Mouse (Mus musculus) spleen, adult 12 weeks (tissue): ENCODE results near the gene Rapgef3.

Source experiments
- DNase-seq: peaks from one replicate; pipeline ENCODE4 v3.0.0; 2022; ENCODE audit warnings: low spot score

Gene Rapgef3

DNA sequence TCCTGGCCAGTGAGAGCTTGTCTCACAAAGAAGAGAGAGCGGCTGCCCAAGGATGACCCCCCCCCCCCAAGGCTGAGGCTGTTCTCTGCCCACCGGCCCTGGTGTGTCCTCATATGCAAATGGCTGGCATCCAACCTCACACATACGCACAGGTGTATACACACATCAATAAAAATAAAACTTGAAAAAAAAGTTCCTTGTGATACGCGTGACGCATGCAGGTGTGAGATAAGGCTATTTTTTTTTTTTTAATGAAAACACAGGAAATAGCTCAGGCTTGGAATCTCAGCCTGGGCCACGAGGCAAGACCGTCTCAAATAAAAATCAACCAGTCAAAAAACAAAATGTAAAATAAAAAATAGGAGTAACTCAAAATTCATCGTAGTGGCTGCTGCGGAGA is 21.5 kb downstream of the Rapgef3 start:
- no peak for DNase-seq

DNA sequence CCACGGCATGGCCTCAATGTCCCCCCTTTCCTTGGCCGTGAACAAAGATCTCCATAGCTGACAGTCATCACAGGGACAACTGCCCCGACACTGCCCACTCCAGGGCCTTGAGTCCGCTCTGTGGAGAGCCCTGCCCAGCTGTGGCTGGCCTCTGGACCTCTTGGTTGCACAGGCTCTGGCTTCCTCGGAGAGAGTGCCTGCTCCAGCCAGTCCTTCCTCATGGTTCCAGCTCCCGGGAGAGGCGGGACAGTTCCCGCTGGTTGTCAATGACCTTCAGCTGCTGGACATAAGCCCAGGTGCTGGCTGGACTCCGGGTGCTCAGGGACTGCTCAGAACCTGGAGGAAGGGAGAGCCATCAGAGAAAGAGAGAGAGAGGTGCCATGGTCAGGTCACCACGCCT is 22.4 kb downstream of the Rapgef3 start:
- no peak for DNase-seq

DNA sequence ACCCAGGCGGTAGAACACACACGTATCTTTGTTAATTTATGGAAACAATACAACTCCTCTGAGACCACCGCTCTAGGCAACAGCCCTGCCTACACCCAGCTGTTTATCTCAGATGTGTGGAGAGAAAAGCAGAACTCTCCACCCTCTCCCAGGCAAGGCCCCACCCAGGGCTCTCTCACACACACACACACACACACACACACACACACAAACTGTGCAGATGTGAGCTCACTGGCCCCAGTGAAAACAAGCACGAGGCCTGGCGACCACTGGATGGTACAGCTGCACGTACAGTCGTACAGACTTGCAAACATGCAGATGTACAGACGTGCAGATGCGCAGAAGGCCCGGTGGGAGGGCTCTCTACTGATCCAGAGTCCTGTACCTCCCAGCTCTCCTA is 22.8 kb downstream of the Rapgef3 start:
- peak; percentile 35 for DNase-seq

DNA sequence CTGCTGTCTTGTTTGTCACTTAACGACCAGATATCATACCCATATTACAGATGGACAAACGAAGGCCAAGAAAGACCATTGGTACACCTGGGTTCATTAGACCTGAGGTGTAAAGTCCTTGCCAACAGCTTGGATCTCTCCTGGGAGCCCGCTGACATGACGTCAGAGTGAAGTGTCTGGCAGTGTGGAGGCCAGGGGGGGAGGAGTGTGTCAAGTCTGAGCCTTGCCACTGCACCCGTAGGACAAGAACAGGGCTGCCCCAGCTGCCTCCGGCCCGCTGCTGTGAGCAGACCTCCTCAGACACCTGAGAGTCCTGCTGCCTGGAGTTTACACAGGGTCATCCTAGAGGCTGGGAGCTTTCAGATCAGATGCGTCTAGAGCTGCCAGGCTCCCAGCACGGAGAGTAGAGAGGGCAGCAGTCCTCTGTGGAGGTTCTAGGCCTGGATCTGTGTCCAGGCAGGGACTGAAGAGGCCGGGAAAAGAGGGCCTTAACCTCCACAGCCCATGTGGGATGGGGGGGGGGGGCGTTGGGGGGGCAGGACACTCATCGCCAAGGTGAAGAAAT is 23.7 kb downstream of the Rapgef3 start:
- no peak for DNase-seq

DNA sequence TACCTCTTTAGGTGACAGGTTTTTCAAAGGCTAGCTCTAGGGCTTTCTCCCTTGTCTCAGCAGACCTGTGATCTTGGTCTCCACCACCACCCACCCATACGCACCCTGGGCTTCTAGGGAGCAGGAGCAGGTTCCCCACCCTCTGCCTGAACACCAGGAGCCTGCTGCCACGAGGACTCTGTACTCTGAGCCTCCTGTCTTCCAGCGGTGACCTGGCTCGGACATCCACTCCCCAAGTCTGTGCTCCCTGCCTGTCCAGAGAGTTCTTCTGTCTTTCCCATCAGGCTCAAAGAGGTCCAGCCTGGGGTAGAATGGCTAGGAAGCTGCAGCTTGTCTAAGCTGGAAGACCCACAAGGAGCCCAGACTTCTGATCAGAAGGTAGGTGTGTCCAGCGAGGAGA is 24.6 kb downstream of the Rapgef3 start:
- no peak for DNase-seq

DNA sequence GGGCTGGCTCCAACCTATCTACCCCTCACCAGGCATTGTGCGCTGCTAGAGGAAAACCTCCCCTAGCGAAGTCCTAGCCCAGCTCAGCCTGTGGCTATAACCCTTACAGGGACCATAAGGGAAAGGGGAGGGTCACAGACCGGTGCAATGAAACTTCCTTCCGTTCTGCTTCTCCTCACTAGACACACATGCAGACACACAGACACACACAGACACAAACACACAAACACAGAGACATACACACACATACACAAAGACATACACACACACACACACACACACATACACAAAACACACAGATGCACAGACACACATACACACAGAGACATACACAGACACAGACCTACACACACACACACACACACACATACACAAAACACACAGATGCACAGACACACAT is 25.2 kb downstream of the Rapgef3 start:
- DNase-seq, result no peak

DNA sequence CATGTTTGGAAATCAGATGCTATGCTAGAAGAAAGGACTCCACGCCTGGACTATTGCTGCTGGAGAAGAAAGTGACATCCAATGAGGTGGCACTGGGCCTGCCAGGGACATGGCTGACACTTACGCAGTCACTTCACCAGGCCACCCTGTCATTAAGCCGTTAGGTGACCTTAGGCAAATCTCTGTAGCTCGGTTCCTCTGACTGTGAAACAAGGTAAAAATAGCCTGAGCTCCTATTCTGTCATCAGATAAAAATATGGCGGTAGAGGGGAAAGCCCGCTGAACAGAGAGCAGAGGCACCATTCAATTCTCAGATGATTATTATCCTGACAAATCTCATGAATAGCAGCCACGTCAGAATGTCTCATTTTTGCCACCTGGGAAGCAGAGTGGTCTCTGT is 25.7 kb downstream of the Rapgef3 start:
- DNase-seq, result no peak

DNA sequence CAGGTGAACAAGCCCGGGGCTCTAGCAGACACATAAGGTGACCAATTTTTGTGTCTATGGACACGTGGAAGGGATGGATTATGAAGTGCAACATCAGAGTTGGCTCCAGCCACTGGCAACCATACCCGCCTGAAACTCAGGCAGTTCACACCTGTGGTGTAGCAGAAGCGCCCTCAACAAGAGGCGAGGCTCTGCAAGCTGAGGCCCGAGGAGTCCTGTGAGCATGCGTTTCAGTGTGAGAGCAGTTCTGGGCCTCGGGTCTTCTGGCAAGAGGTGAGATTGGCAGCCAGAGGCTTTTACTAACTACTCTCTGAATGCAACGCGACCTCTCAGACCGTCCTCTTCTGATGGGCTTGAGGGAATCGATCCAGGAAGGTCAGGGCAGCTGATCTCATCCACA is 26.1 kb downstream of the Rapgef3 start:
- DNase-seq, result no peak

DNA sequence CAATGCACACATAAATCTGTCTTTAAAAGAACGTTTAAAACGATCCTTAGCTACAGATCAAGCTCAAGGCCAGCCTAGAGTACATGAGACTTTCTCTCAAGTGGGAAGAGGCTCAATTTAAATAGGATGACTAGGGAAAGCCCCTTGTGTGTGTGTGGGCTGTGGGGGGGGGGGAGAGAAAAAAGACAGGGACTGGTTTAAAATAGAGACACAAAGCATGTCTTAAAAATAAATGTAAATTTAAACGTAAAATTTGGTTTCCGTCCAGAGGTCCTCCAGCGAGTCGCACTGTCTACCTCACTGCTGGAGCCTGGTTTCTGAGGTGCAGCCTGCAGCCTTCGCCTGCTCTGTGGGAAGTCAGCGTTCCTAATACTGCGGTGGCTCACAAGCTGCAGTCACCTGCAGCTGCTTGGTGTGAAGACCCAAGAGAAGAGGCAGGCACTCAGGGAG is 27.5 kb downstream of the Rapgef3 start:
- no peak for DNase-seq

DNA sequence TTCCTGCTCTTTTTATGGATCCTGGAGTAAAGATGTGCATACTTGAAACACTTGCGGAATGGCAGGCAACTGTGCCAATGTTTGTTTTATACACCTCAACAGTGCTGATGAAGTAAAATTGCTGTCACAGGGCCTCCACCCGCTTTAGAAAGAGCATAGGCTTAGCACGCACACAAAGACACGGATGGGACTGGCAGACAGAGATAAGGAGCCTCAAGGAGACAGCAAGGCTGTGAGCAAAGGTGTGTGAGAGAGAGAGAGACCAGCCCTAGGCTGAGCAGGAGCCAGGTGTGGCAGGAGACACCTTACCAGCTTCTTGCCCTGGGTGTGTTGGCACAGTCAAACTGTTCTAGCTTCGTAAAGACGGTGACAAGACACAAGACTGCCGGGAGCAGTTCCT is 28.8 kb downstream of the Rapgef3 start:
- no peak for DNase-seq

DNA sequence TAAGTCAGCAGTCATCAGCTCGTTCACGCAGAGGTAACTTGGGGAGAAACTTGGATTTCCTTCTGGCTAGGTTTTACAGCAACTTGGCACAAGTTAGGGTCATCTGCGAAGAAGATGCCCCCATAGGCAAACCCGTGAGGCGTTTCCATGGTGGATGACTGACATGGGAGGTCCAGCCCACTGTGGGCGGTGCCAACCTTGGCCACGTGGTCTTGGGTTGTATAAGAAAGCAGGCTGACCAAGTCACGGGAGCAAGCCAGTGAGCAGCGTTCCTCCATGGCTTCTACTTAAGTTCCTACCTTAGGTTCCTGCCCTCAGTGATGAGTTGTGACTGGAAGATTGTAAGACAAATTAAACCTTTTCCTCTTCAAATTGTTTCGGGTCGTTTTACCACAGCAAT is 35.8 kb downstream of the Rapgef3 start:
- DNase-seq, result no peak

DNA sequence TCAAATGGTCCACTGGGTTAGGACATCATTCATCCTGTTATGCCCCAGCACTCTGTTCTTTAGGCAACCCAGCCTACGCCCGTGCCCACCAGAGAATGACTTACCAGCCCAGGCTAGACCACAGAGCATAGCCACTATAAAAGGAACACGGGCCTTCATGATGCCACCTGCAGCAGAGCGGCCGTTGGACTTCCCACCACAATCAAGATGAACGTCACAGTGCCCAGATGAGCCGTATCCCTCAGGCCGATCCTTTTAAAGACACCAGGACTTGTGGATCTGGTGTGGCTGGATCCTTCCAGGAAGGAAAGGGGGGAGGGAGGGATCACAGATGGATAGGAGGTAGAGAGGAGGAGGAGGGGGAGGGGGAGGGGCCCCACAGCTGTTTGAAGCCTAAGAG is 36.7 kb downstream of the Rapgef3 start, which contains the start of gene Endou:
Gene Endou (minus strand): TSS at position 229 of the 400 bp plus-strand sequence.
- no peak for DNase-seq

DNA sequence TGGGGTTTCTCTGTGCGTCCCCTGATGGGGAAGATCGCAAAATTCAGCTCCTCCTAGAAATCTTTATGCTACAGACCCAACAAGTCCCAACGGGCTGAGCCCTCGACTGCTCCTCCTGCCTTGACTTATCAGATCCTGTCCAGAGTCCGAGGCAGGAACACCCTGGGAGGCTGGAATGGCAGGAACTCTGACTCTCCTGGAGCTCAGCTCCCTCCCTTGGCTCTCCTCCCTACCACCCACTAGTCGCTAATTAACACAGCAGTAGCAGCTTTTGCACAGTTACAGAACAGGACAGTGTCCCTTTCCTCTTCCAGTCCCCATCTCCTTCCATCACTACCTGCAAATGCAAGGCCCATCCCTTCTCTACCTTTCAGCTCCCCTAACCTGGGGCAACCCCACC is 37.4 kb downstream of the Rapgef3 start:
- DNase-seq, result no peak

DNA sequence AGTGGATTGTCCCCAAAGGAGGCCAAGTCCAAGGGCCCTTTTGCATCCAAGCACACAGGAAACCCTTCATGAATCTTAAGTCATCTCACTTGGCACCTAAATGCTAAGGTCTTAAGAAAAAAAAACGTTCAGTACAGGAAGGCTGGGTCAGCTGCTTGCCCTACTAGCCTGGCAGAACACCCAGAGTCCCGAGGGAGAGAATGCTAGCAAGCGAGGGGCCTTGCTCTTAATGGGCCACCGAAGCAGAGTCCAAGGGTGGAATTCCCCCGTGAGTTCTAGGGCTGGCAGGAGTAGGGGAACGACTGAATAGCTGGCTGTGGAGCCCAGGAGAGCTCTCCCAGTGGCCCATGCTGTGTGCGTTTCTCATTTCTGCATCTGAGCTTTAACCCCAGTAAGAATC is 39.0 kb downstream of the Rapgef3 start:
- no peak for DNase-seq

DNA sequence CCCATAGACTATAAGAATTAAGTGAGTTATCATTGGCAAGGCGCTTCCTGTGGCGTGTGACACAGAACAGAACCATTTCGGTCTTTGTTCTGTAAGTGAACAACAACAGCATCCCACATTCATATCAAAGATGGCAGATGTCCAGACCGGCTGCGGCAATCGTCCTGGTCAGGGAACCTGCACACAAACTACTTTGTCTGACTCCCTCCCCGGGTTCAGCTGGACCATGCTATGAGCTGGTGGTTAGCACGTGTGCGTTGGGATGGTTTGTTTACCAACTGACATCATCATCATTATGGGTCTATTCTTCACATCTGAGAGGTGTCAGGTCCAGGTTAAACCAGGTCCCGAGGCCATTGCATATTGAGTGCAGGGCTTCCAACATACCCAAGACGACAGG is 39.4 kb downstream of the Rapgef3 start:
- no peak for DNase-seq

DNA sequence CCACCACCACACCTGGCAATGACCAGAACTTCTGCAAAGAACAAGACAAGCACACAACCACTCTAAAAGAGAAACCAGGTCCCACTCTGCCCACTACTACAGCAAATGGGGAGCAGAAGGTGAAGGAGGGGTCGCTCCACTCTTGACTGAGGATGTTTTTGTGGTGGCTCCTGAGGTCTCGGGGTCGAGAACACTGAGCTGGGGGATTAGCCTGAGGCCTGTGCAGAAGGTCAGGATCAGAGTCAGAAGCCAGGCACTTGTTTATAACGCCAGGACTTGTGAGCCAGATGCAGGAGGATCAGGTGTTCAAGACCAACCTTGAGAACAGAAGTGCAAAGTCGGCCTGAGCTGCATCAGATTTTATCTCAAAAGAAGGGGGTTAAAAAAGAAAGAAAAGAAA is 40.3 kb downstream of the Rapgef3 start:
- no peak for DNase-seq

DNA sequence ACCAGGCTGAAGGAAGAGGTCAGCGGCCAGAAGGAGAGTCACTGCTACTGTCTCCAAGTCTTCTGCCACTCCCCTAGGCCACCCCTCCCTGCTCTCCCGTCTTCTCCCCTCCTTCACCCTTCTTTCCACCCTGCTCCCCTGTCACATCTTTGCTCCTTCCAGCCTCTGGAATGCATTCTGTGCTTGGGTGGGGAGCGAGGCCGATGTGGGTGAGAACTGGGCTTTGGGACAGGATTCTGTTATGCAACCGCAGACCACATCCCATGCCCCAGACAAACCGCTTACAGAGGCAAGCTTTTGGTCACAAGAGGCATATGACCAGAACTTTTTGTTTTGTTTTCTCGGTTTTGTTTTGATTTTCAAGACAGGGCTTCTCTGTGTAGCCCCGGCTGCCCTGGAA is 40.7 kb downstream of the Rapgef3 start:
- no peak for DNase-seq

DNA sequence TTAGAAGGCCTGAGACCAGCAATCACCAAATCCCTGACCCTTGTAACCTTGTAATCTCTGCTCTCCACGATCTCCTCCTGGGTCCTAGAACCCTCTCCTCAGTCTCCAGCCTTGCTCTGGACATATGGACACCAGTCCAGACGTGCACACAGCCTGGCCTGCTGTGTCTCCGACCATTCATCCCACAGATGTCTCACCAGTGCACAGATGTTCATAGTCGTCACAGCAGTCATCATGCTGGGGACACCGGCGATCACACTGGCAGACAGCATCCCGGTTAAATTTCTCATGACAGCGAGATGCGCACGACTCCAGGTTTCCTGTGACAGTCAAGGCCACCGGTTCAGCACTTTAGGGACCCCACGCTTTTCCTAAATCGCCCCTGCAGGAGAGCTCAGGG is 41.5 kb downstream of the Rapgef3 start:
- no peak for DNase-seq

DNA sequence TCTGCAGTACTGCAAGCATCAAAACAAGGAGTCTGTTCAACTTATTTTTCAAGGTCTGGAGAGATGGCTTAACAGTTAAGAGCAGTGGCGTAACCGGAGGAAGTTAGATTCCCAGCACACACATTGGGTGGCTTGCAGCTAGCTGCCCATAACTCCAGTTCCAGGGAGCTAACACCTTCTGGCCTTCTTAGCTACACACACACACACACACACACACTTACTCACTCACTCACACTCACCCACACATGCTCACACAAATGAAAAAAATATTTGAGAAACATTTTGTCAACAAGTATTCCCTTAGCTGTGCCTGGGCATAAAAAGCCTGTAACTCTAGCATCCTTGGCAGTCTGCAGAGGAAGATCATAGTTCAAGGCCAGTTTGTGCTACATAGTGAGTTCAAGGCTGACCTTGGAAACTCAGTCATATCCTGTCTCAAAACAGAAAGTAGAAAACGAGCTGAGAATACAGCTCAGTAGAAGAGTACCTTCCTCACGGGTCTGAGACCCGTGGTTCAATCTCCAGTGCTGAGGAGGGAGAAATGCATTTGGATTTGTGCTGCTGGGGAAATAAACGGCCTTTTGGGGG is 42.5 kb downstream of the Rapgef3 start:
- DNase-seq, result no peak

DNA sequence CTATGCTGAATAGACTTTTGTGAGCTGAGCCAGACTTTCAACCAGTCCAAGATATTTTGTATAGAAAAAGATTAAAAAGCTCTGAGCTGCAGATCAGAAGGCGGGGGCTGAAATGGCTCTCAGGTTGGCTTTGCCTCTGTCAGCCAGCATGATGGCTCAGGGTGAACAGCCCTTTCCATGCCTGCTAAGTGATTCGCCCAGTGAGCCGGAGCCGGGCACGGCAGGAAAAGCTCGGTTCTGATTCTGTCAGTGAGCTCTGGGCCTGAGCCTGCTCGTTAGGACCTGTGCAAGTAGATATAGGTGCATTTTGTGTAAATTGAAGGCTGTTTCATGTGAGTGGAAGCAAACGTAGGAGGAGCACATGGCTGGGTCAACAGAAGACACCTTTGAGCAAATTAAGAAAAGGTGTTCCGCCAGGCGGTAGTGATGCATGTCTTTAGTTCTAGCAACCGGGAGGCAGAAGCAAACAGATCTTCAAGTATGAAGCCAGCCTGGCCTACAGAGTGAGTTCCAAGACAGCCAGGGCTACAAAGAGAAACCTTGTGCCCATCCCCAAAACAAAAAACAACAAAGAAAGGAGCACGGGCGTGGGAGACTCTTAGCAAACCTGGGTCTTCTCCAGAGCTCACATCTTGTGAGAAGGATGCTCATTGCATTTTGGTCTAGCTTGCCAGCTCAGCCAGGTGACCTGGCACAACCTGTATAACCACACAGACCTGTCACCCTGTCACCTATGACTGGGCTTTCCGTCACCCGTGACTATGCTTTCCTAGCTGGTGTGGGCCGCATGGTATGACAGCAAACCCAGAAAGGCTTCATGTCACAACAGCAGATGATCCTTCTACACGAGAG is 43.2 kb downstream of the Rapgef3 start:
- no peak for DNase-seq

DNA sequence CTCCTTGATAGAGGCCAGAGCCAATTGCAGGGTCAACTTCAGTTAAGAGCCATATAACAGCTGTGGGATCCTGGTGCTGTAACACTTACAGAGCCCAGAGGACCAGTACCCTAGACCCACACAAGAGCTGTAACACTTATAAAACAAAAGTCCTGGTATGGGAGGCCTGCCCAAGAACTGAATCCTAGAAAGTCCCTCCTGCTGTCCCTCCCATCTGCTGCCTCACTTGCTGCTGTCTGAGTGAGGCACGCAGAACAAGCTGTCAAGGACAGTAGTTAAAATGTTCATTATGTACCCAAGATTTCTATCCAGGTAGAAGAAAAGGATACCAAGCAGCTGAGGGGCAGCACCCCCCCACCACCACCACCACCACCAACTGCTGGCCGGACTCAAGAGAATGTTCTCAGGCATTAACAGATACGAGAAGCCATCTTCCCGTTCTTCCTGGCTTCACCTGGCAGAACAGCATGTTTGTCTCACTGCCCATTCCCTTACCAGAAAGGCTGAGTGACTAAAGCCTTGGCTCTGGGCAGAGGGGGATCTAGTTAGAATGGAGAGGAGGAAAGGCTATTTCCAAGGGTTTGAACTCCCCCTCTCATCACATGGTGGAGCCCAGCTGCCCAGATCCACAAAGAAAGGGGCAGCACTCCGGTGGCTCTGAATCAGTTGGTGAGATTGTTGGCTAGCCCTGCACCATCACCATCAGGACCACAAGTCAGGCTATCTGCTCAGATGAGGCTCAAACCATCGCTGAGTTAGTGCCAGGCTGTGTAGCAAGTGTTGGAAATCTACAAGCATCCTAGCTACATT is 44.0 kb downstream of the Rapgef3 start:
- no peak for DNase-seq

DNA sequence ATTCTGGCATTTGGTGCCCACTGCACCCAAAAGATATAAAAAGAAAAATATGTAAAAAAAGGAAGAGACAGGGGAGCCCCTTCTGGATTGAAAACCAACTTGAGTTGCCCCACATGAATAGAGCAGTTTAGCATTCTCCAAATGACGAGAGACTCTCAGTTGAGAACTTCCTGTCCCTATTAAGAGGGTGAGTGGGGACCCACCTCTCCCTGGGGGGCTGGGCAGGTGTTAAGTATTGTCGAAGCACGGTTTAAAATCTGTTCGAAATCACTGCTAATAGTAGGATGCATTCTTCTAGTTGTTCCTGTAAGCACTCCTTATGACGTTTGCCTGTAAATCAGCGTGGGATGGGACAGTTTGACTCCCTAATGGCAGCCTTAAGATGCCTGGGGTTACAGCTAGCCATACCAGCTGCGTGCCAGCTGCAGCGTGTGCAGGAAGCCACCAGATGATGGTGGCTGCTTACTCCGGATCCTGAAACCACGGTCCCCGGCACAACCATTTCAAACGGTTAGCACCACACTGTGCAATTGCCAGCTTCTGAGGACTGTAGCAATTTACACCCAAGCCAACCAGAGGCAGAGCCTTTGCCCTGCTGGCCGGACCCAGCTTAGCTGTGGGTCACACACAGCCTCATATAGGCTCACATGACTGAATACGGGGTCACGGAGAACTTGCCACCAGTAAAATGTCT is 46.6 kb downstream of the Rapgef3 start:
- DNase-seq, result no peak
